Mouse (Mus musculus): ENCODE measurements around the gene Tsc22d4.
"Not testable (repeated sequence)": the region's sequence is repeated elsewhere in the genome, so short reads cannot be mapped to it uniquely, and the experiment has no call there.

- not testable (repeated sequence) for TF ChIP-seq POLR2A, CTCF (IDR thresholded peaks at IDR 0.05; ENCODE audit: insufficient read depth, low read depth, low read length)
These were observed 4.7 kb downstream of the Tsc22d4 start for GRCm38 (mm10) chr5:137750212-137750611.

Data from olfactory bulb, adult 2 months (tissue).